Mouse (Mus musculus) left cerebral cortex, adult 18-20 months (tissue): Measurements from ENCODE around the gene Tnfrsf1b. TPM values are rescaled to one million over a fixed set of nuclear protein-coding genes. Genes with fewer than 3 reads are reported as not detected.

Experiments used
- DNase-seq, 2 experiments: peaks; one replicate each; pipeline ENCODE4 v3.0.0; 2021 to 2022; ENCODE audit warnings: low spot score in 2 of 2, mixed read lengths in 1 of 2
- long read RNA-seq, 2 experiments: library from polyadenylated mRNA; stranded (forward); transcript quantifications; one replicate each; pipeline ENCODE4 v2.0.0; 2021
- total RNA-seq, 2 experiments: library from RNA; stranded (reverse); gene quantifications; 2 replicates each; pipeline ENCODE4 v1.2.3; 2021

Gene Tnfrsf1b
- total RNA-seq: 1 to 10 TPM; 2.8 to 3.0 TPM
- long read RNA-seq, experiment 1, partial matches to known transcripts: 0 of 5 reads
- long read RNA-seq, experiment 1, other reads (novel, unspliced or antisense): 2 of 5 reads
- long read RNA-seq, experiment 2, partial matches to known transcripts: 0 of 1 reads
- long read RNA-seq, experiment 2, other reads (novel, unspliced or antisense): 0 of 1 reads

DNA sequence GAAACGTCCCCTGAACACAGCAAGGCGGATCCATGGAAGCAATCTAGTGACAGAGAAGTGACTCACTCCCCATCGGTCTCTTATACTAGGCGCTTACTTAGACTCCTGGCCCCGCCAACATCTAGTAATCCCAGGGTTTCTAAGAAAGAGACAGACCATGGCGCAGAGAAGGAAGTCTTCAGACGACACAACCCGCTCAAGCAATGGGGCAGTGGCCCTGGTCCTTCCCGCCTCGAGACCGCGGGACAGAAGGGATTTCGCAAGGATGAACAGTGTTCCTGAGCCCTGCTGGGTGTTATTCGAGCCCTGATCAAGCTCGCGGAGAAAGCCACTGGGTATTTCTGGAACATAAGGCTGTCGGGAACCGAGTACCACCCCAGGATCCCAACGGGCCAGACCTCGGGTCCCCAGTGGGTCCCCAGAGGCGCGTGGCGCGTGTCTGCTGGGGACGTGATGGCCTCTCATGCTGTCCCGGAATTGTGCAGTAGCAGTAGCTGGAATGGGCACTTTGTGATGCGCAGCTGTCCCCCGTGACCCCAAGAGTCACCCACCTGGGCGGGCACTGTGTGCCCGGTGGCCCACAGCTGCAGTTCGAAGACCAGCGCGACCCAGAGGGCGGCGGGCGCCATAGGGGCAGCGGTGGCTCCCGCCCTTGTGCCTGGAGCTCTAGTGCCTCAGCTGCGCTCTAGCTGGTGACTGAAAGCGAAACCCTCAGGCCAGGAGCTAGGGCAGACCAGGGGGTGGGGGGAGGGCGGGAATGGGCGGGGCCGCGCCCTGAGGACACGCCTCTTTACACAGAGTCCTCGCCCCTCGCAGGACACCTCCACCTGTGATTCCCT lies at the start of gene Tnfrsf1b:
Tnfrsf1b (minus strand) TSS at position 698 of the 839 bp plus-strand sequence.
- peak in 1 of 2 experiments; percentile 20 for DNase-seq

- peak; percentile 60 to 70 for DNase-seq
Observed at GRCm38 (mm10) chr4:145295589-145296300, 49.1 kb upstream of the Tnfrsf1b start.

- no peak for DNase-seq
Observed at GRCm38 (mm10) chr4:145294588-145294987, 47.9 kb upstream of the Tnfrsf1b start.

GRCm38 (mm10) chr4:145286369-145287120 lies 39.9 kb upstream of the Tnfrsf1b start:
- peak; percentile 68 to 77 for DNase-seq

DNA sequence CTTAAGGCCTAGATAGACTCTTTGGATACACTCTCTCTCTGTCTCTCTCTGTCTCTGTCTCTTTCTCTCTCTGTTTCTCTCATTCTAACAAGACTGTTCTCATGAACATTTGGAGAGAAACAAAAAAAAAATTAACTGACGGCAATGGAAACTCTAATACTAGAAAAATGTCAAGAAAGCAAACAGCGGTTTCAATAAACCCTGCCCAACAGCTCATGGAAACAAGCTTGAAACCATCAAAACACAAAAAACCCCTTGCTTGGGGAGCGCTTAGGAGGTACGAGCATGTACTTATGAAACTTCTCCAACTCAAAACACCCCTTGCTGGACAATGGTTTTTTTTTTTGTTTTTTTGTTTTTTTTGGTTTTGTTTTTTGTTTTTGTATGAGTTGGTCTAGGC lies 38.0 kb upstream of the Tnfrsf1b start:
- no peak for DNase-seq

DNA sequence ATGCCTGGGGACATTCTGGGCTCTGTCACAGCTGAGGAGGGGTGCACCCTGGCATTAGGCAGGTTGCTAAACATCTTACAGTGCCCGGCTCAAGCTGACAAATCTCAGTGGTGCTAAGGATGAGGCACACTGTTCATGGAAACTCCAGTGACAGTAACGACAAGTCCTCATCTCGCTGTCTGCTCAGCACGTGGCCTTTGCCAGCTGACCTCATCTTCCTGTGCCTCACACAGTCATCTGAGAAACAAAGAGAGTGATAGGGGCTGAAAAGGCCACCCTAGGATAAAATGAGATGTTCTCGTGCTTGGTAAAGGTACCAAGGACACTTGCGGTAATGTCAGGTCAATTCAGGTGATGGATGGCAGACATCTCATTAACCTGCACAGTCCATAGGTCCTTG lies 36.8 kb upstream of the Tnfrsf1b start:
- no peak for DNase-seq

GRCm38 (mm10) chr4:145280966-145281365 lies 34.3 kb upstream of the Tnfrsf1b start:
- DNase-seq: no peak

DNA sequence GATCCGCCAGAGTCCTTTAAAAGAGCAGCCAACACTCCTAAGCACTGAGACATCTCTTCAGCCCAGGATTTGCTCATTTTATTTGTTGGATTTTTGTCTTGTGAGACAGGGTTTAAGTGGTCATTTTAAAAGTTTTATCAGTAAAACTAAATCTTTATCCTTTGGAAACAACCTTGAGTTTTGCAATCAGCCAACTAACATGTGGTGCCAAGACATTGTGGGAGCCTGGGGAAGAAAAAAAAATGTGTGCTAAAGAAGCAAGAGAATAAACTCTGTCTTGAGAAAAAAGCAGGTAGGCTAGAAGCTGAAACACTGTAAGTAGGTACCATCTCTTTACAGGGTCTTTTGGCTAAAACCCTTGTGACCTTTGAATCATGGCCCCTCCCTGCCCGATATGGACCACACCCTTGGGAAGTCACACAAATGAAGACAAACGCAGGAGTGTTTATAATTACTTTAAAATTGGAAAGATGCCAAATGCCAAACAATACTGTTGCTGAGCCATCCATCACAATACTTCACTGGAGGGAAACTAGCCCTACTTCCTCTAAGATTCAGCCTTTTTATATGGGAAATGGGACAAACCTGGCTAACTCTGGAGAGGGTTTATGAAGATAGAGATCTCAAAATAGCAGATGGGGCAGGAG lies 32.2 kb upstream of the Tnfrsf1b start:
- DNase-seq: no peak

DNA sequence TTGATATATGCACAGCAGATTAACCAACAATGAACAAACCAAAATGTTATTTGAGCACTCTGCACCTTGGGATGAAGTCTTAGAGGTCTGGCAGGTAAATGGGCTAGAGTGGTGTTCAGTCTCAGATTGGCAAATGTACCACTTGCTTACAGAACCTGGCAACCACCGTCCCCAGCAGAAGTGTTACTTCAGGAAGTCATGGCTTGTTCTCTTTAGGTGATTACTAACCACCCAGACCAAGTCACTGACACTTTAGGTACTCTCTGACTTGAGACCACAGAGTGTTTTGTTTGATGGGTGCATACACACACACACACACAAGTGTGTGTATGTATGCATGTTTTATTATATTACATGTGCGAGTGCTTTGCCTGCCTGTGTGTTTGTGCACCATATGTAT lies 31.6 kb upstream of the Tnfrsf1b start:
- no peak for DNase-seq

- no peak for DNase-seq
Observed at GRCm38 (mm10) chr4:145276368-145277249, 29.9 kb upstream of the Tnfrsf1b start.

DNA sequence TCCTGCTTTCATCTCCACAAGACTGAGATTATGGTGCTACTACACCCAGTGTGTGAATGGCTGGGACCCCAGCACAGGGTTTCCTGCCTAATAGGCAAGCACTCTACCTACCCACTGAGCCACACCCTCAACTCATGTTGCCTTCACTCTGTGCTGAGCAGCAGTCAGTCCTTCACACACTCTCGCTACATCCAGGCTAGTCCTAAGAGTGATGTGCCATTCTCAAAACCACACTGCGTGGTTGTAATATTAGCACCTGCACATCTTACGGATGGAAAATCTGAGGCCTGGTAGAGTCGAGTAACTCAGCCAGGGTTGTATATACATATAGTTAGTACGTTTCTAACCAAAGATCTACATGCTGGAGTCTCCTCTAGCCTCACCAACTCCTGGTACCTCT lies 28.2 kb upstream of the Tnfrsf1b start:
- no peak for DNase-seq

- DNase-seq: no peak
Observed at GRCm38 (mm10) chr4:145273923-145274322, 27.3 kb upstream of the Tnfrsf1b start.

GRCm38 (mm10) chr4:145272763-145273162 lies 26.1 kb upstream of the Tnfrsf1b start:
- no peak for DNase-seq

DNA sequence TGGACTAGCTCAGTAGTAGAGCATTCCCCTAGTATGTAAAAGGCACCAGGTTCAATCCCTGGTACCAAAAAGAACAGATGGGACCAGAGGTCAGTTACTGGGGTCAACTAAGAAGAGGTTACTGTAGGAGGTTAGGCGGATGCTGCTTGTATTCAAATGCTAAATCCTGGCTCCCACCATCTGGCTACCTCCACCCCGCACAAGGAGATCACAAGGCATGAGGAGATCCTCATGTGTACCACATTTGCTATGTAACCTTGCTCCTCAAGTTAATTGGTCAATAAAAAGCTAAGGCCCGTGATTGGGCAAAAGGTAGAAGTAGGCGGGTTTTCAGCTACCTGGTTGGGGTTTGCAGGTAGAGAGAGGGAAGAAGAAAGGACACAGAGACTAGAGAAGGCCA lies 25.0 kb upstream of the Tnfrsf1b start:
- DNase-seq: no peak

GRCm38 (mm10) chr4:145270136-145270535 lies 23.5 kb upstream of the Tnfrsf1b start:
- no peak for DNase-seq

DNA sequence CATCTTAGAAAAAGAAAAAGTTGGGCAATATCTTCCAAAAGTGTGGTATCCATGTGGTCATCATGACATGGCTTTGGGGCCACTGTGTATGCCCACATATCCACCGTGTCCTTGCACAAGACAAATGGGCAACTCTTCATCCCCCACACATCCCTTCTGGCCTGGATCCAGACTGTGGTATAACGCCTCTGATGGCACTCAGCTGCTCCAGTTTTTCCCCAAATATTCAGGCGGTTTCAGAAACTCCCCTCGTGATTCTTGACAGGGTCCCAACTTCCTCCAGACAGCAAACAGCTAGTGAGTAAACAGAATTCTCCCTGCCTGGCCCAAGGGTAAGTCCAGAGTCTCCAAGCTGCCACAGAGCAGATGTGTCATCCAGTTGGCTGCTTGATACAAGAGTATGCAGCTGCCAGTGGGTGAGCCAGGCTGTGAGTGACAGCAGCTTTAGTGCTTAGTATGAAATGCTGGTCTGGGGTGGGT lies 21.0 kb upstream of the Tnfrsf1b start:
- DNase-seq: no peak

- no peak for DNase-seq
Observed at GRCm38 (mm10) chr4:145266505-145266904, 19.8 kb upstream of the Tnfrsf1b start.

DNA sequence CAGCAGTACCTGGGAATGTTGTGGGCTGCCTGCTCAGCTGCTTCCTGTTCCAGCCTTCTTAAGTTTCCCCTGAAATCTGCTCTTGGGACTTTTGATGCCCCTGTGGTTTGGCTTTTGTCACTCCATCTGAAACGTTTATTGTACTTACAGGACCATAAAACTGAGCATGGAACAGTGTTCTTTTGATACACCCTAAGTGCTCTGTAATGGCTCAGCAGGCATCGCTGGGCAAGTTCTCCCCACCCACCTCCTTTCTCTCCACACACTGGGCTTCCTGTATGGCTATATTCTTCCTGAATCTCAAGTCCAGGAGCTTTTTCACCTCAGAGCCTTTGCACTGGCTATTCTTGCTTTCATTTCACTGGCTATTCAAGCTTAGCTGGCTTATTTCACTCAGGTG lies 18.1 kb upstream of the Tnfrsf1b start:
- no peak for DNase-seq

DNA sequence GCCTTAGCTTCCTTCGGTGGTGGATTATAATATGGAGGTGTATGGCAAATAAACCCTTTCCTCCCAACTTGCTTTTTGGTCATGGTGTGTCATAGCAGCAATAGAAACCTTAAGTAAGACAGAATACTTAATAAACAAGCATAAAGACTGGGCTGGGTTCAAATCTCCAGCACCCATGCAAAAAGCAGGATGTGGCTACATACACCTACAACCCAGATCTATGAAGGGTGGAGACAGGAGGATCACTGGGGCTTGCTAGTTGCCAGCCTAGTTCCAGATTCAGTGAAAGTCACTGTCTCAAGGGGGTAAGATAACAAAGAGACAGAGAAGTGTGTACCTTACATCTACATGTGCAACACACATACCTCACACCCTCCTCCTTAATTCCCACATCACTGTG lies 16.9 kb upstream of the Tnfrsf1b start:
- no peak for DNase-seq

- no peak for DNase-seq
Observed at GRCm38 (mm10) chr4:145260802-145261201, 14.1 kb upstream of the Tnfrsf1b start.
